Mouse (Mus musculus) CD4-positive, CD25-positive, alpha-beta regulatory T cell, adult 4 months (primary cell): ENCODE measurements around the gene Xpo6. TPM values are rescaled to one million over a fixed set of nuclear protein-coding genes. Genes with fewer than 3 reads are reported as not detected.
A peak's percentile ranks its signal among the peaks of the same experiment; 100 is the strongest.

Source experiments
- ATAC-seq: one replicate; pipeline ENCODE4 v1.8.0; 2017
- polyA plus RNA-seq, 2 experiments: library from polyadenylated mRNA; unstranded; fragments of 100-300 nt; shearing (Covaris generic); gene quantifications; one replicate each; pipeline ENCODE4 v1.2.1; 2017

Gene Xpo6
- polyA plus RNA-seq, 2 experiments from 2014 or later, result 117 to 126 TPM

DNA sequence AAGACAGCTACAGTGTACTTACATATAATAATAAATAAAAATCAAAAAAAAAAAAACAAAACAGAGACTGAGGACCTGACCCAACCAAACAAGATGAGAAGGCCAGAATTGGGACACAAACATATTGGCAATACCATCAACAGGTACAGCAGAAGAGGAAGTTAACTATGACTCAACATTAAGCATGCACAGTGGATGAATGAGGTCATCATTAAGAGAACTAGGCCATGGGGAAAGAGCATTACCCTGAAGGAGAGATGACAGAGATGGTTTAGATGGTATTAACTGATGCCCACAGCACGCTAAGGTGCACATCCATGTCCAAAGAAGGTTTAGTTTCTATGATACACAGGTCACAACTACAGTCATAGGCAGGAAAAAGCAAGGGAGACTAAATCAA lies 6.1 kb downstream of the Xpo6 start:
- ATAC-seq, result peak; percentile 47

DNA sequence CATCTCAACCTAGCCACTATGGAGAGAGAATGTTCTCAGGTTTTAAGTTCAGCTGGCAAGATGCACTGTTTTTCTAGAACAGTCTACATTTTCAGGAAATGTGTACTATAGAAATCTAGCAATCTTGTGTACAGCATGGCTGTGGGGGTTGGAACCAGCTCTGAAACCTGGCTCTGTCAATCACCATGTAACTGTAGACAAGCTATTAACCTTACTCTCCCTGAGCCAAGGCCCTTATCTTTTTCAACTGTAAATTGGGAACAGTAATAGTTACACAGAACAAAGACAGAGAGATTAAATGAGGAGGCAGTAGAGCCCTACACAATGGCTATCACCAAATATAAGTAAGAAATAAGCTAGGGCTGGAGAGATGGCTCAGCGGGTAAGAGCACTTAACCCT lies 8.8 kb downstream of the Xpo6 start:
- ATAC-seq, result no peak

DNA sequence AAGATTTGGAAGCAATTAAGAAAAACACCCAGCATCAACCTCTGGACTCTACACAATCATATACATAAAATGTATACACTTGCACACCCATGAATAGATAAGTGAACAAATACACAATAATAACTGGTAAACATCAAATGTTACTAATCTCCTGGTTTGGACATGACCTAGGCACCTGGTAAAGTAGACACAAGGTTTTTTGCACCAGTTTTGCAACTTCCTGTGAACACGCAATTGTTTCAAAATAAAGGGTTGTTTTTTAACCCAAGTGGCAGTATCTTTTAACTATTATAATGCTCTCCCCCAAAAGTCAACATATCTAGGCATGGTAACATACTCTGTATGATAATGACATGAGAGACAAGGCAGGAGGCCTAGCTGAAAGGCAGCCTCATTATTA lies 10.8 kb downstream of the Xpo6 start:
- ATAC-seq, result no peak

DNA sequence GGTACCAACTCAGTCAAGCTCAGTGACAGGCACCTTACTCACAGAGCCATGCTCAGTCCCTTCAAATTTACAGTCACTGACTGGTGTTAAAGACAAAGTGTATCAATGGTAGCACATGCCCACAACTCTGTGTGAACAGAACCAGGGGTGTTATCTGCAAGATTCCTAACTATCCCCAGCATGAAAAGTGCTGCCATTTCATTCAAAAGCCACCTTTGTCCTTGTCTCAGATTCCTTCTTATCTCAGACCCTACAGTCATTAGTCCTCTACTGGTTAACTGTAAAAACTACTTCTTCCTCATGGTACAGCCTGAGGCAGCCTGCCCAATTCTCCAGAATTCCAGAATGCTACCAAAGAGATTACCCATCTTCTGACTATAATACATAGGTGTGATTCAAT lies 14.3 kb downstream of the Xpo6 start:
- ATAC-seq, result no peak

DNA sequence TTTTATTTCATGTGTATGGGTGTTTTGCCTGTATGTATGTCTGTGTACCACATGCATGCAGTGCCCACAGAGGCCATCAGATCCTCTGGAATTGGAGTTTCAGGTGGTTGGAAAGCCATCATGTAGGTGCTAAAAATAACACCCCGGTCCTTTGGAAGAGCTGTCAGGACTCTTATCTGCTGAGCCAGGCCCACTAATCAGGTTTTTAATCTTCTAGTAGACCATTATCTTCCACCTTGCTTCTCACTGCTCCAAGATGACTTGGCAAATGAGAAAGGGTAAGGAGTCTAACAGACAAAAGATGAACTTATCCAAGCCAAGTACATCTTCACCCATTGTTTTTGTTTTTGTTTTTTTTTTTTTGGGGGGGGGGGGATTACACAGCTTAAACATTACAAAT lies 16.7 kb downstream of the Xpo6 start:
- no peak for ATAC-seq

DNA sequence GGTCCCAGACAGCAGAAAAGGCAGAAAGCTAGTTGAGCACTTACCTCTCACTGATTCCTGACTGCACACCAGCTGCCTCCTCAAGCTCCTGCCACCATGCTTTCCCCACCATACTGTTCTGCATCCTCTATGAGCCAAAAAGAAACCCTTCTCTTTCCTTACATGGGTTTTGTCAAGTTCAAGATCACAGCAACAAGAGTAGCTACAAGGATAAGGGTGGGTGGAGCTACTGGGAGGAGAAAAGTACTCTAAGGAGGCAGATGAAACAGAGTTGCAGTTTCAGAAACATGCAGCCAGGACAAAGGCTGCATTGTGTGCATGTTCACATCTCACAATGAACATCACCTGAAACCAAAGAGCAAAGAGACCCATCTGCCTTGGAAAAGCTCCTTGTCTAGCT lies 18.8 kb downstream of the Xpo6 start:
- no peak for ATAC-seq

DNA sequence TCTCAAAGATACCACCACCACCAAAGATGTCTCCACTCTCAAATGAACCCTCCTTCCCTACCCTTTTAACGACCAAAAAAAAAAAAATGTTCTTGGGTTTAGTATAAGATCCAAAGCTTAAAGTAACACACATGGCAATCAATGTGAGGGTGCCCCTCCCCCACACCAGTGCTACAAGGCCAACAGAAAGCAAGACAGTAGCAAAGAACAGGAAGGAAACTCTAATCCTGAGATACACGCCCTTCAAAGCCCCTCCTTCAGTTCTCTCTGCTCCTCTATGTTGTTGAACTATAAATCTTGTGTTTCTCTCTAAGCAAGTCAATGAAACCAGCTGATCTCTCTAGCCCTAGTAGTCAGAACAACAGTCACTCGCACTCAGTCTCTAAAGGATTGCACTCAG lies 19.3 kb downstream of the Xpo6 start:
- ATAC-seq, result peak; percentile 64

DNA sequence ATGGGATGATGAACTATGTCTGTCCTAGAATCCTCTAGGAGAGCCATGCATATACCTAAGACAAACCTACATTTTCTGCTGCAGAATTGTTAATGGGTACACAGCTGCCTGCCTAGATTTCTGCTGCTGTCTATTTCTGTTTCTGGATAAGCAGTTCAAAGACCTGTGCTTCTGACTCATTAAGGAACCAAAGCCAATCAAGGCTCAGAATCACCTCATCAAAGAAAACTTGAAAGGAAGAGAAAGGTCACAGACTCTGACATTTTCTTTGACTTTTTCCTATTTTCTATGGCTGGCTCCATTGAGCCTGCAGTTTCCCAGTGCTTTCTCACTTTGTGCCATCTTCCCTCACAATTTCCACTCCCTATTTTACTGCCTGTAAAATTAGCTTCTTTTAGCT lies 21.5 kb downstream of the Xpo6 start:
- peak; percentile 81 for ATAC-seq

DNA sequence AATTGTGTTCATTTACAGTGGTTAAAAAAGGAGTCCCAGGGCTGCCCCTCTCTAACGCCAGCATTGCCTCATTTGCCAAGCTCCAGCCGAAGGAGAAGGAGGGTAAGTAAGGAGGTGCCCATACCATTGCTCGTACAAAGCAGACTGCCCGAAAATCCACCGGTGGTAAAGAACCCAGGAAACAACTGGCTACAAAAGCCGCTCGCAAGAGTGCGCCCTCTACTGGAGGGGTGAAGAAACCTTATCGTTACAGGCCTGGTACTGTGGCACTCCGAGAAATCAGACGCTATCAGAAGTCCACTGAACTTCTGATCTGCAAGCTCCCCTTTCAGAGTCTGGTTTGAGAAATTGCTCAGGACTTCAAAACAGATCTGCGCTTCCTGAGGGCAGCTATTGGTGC lies 24.3 kb downstream of the Xpo6 start:
- ATAC-seq, result no peak

DNA sequence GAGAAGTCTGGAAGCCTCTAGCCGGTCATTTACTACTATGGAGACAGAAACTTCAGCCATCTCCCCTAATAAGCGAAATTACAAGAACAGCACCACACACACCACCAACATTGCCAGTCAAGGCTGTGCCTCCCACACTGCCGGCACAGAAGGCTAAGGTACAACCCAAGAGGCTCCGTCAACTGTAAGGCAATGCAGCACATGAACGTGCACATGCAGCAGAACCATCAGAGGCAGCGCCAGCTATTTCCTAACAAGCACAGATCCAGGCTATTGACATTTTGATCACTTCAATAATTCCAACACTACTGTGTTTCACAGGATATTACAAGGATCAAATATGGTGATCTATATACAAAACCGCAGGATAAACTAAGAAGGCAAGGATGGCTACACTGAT lies 24.8 kb downstream of the Xpo6 start:
- ATAC-seq, result no peak

DNA sequence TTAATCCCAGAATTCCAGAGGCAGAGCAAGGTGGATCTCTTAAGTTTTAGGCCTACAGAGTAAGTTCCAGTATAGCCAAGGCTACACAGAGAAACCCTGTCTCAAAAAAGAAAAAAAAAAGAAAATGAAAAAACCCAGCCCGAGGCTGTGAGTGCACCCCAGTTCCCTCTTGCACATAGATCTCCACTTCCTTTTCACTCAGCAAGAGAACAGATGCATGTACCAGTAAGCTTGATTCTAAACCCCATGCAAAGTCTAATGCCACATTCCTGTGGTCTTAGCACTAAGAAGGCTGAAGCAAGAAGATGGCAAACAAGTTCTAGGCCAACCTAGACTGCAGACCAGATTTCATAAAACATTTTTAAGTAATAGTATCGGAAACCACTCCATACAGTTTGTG lies 25.4 kb downstream of the Xpo6 start:
- ATAC-seq, result no peak

DNA sequence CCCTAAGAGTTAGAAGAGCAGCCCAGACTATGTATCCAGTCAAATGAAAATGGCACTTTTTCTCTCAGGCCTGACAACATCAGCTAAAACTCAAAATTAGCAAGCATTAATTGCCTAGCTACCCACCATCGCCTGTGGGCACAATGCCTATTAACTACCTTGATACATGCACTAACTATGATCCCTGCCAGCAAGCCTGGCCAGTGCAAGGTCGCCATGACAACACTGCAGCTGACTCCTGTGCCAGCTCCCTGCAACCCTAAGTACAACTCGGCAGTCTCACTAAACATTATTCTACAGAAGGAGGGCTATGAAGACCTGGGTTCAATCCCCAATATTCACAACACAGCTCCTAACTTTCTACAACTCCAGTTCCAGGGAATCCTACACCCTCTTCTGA lies 28.3 kb downstream of the Xpo6 start:
- no peak for ATAC-seq

DNA sequence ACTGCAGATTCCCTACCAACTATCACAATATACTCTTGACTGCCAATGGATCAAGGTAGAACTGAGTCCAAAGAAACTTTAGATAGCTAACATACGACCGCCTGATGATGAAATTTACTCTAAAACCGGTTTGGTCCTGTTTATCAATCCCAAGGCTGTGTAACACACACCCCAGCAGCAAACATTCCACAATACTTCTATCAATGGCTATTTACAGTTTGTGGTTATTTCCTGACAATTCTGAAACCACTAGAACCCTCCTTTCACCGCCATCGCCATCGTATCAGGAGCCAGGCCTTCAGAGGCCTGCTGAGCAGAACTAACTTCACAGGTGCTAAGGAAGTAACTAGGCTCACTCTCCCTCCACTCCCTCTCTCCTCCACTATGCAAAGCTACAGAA lies 31.7 kb downstream of the Xpo6 start:
- no peak for ATAC-seq

DNA sequence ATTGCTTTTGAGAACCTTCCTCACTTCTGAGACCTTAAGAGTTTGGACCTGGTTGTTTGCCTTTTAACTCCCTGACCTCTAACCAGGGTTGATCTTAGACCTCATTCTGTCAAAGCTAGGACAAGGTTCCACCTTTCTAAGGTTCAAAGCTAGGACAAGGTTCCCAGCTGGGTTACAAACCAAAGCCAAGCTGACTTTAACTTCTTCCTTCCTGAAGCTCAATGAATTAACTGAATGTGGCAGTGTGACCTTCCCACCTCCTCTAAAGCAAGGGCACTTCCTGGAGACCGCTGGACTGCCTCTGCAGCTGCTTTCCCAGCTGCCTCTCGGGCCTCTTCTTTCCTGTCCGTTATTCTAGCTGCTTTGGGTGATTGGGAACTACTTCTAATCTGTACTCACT lies 32.9 kb downstream of the Xpo6 start:
- ATAC-seq, result no peak

DNA sequence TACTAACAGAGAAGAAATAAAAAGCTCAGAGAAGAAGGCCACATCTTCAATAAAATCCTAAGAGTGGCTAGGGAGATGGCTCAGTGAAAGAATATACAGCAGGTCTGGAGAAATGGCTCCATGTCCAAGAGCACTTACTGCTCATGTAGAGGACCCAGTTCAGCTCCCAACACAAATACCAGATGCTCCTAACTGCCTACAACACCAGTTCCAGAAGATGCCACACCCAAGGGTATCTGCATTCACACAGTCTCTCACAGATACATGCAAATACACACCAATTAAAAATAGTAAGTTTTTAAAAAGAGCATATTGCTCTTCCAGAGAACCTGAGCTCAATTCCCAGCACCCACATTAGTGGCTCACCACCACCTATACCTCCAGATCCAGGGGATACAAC lies 33.7 kb downstream of the Xpo6 start:
- ATAC-seq, result no peak

DNA sequence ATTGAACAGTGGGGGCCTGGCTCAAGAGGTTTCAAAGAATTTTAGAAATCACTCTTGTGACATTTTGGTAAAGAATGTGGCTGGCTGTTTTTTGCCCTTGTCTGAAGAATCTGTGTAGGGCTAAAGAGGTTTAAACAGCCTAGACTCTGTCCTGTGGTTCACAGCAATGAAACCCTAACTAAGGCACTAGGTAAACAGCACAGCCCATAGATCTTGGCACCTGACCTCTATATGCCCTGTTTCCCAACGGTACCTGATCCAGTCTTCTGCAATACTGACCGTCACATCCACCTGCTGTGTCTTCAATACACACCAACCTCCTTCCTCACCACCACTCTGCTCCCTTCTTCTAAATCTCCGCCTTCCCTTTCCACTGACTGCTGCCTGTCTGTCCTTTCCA lies 42.1 kb downstream of the Xpo6 start:
- no peak for ATAC-seq

DNA sequence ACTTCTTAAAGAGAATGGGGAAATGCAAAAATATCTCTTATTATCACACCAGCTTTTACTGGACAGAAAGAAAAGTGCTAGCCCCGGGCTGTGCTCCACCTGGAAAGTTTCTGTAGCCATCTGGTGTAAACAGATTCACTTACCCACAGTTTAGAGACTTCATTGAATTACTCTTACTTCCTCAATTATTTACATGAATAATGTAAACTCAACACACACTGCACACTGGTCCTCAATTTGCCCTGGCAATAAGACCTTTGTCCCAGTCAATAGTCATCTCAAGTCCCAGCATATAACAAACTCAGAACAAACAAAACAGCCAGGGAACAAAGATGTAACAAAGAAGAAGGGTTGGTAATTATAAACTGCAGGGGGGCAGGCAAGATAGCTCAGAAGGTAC lies 44.6 kb downstream of the Xpo6 start:
- no peak for ATAC-seq

DNA sequence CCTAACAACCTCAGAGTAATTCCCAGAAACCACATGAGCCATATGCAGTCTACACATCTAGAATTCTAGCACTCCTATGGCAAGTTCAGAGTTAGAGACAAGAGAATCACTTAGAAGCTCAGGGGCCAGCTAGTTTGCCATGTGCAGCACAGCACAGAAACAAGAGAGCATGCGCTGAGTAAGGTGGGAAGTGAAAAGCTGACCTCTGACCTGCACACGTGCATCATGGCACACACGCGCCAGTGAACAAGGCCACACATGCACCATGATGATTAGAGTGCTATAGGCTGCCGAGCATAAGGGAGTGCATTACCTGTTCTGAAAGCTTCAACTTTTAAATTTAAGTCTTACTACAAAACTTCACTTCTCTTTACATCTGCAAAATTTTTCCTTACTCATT lies 45.6 kb downstream of the Xpo6 start:
- no peak for ATAC-seq

DNA sequence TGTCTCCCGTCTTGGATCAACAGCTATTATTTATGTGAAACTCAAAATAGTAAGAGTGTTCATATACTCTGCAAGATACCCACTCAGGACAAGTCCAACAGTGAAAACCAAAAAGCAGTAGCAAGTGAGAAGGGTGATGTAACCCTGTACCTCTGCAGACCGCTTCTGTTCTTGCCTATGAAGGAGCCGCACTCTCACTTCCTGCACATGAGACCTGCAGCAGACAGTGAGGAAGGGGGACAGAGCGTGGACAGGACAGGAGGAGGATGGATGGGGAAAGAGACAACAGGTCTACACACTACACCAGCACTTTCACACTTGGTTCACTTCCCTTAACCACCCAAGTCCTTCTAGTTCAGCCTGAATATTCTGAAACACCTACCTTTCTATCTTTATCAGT lies 48.0 kb downstream of the Xpo6 start:
- no peak for ATAC-seq

DNA sequence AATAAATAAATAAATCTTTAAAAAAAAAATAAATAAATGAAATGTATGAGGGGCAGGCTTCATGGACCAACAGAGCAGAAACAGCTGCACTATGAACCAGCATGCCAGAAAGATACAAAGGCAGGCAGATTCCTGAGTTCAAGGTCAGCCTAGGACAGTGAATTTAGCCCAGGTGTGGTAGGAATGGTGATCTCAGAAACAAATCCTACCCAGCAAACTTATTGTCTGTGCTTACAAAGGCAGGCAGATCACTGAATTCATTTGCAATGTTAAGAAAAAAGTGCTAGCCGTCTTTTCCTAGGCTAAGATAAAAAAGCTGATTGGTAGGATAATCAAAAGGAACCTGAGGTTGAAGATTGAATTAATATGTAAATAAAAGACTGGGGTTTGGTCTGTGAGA lies 54.1 kb downstream of the Xpo6 start:
- ATAC-seq, result no peak

DNA sequence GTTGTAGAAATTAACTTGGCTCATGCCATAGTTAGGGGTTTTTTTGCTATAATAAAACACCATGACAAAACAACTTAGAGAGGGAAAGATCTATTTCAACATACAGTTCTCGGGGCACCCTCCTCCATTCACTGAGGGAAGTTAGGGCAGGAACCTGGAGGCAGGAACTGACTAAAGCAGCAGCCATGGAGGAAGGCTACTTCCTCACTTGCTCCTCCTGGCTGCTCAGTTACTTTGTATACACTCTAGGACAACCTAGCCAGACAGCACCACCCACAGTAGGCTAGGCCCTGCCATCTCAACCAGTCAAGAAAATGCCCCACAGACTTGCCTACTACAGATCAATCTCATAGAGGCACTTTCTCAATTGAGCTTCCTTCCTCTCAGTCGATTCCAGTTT lies 55.9 kb downstream of the Xpo6 start:
- no peak for ATAC-seq

DNA sequence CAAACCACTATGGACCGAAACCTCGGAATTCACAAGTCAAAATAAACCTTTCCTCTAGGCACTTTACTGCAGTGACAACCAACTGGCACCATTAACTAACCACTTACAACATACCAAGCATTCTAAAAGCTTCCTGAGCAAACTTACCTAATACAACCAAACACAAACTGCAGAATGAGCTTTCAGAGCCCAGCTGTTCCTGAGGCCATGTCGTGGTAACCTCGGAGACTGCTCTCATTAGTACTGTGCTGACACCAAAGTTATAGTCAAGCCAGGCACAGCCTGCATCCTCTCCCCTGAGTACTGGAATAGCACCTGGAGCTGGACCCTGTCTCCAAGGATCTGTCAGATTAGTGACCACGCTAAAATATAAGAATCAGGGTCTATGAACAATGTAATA lies 62.5 kb downstream of the Xpo6 start:
- no peak for ATAC-seq

DNA sequence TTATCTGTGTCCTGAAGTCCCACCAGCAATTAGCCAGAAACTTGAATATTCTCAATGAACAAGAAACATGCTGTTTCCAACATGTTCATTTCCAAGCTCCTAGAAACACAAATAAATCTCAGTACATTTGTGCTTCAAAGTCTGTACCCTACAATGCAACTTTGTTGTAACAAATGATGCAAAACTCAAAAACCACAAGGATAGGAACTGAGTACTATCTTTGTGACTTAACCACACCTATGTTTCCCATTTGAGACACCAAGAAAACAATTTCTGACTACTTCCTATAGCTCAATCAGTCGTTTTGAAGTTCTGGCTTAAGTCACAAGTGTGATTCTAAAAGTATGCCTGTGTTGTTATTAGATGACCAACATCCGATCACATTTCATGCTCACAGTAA lies 64.9 kb downstream of the Xpo6 start:
- no peak for ATAC-seq

DNA sequence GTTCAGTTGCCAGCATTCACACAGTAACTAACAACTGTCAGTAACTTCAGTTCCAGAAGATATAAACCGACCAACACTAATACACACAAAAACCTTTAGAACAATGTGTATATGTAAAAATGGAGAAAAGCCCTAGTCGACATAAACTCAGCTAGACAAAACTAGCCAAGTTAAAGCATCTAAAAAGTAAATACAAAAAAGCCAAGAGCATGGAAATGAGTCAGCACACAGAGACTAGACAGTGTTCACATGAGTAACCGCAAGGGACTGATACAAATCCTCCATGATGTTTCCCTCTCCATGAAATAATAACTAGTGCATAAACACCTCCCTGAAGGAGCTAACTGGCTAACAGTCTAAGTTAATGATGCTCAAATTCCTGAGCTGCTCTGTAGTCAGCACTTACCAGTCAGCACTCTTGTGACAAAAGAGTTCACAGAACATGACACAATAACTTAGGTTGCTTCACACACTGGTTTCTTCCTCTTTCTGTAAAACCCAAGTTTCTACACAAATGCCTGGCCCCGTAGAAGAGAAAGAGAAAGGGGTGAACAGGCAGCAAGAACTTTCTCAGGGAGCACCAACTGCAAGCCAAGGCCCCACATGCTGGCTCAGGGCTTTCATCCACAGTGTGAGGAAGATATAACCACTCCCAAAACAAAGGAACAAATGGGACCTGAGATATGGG lies 65.5 kb downstream of the Xpo6 start:
- no peak for ATAC-seq

DNA sequence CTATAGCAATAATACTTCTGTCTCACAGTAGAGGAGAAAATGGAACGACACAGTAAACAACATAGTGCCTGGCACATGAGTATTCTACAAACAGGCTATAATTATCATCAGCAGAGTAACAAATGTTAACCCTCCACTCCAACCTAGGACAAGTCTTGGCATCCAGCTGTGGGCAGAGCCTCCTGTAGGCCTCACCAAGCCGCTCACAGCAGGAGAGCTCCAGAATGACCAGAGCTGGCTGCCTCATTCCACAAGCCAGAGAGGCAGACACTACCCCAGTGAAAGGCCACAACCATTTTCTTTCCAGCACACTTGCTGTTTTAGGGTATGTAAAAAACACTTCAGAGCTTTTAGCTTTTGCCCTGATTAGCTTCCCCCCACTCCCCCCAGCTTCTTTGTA lies 72.6 kb downstream of the Xpo6 start:
- no peak for ATAC-seq

DNA sequence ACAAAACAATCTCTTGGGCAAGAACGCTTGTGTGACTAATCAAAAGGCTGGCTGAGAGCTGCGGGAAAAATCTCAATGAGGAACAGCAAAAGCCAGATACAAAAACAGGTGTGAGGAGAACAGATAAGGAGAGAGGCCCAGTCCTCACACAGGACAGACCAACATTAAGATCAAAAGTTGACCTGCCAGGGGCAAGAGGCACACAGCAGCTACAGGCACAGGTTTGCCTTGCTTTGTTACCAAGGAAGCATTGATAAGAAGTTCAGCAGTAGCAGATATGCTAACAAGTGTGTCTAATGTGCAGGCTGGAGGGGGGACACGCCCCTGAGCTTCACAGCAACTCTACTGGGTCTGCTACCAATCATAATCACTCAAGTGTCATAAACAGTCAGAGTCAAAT lies 73.8 kb downstream of the Xpo6 start:
- no peak for ATAC-seq
